Mouse (Mus musculus) layer of hippocampus, adult 2 months (tissue): ENCODE results near the gene Fut2. TPM values are rescaled to one million over a fixed set of nuclear protein-coding genes. Genes with fewer than 3 reads are reported as not detected.

ENCODE experiments used
- DNase-seq, 2 experiments: peaks; one replicate each; pipeline ENCODE4 v3.0.0; 2022; ENCODE audit warnings: low spot score in 2 of 2
- H3K27ac ChIP-seq: fragments of 200-600 bp; 2 replicates; pipeline ENCODE4 v1.8.1; 2022
- H3K4me3 ChIP-seq: fragments of 200-600 bp; 2 replicates; pipeline ENCODE4 v1.8.1; 2022; ENCODE audit warnings: mild to moderate bottlenecking
- CTCF ChIP-seq: fragments of 200-600 bp; conservative IDR thresholded peaks from 2 replicates; pipeline ENCODE4 v1.8.1; 2022; ENCODE audit warnings: antibody characterized with exemption, mild to moderate bottlenecking, moderate library complexity
- total RNA-seq, 2 experiments: library from RNA; stranded (reverse); gene quantifications; 2 replicates each; pipeline ENCODE4 v1.2.3; 2021

Gene Fut2
- total RNA-seq, 2 experiments from 2014 or later: 0.13 to 0.25 TPM

- DNase-seq: peak; percentile 92 to 96
- no peak for TF ChIP-seq CTCF
- Histone ChIP-seq H3K4me3 (peak overlapping the region; percentile 72), H3K27ac (peak overlapping the region; percentile 99)
Observed at GRCm38 (mm10) chr7:45707375-45707967, 41.3 kb upstream of the Fut2 start.

GRCm38 (mm10) chr7:45706721-45707241, 40.6 kb upstream of the Fut2 start:
- Histone ChIP-seq H3K27ac (peak overlapping the region; percentile 99), H3K4me3 (peak overlapping the region; percentile 72)
- peak; percentile 18; the same call in 1 of the 2 replicates for TF ChIP-seq CTCF
- DNase-seq: peak; percentile 76 to 82

GRCm38 (mm10) chr7:45705873-45706281, 39.7 kb upstream of the Fut2 start:
- Histone ChIP-seq H3K4me3 (peak overlapping the region; percentile 72), H3K27ac (peak overlapping the region; percentile 99)
- peak; percentile 83 to 84 for DNase-seq
- TF ChIP-seq CTCF: no peak

GRCm38 (mm10) chr7:45705443-45705864, 39.3 kb upstream of the Fut2 start:
- Histone ChIP-seq H3K4me3 (peak overlapping the region; percentile 72), H3K27ac (peak overlapping the region; percentile 99)
- TF ChIP-seq CTCF: peak; percentile 47
- no peak for DNase-seq

- H3K4me3 ChIP-seq: peak within 1 kb of the TSS; percentile 72
- H3K27ac ChIP-seq: peak within 1 kb of the TSS; percentile 99
- TF ChIP-seq CTCF: no peak
- peak; percentile 99 to 100 for DNase-seq
Observed at GRCm38 (mm10) chr7:45704730-45705442, 38.7 kb upstream of the Fut2 start, which contains the start of gene Dbp. Gene Dbp, plus strand, starts transcription at chr7:45705088.

GRCm38 (mm10) chr7:45704046-45704559, 37.9 kb upstream of the Fut2 start:
- peak overlapping the region; percentile 72 for H3K4me3 ChIP-seq

GRCm38 (mm10) chr7:45703521-45704033, 37.4 kb upstream of the Fut2 start:
- Histone ChIP-seq H3K4me3 (peak overlapping the region; percentile 72), H3K27ac (peak overlapping the region; percentile 99)
- DNase-seq: no peak
- TF ChIP-seq CTCF: no peak

More at GRCm38 (mm10) chr7:45704046-45704559, 37.9 kb upstream of the Fut2 start:
- no peak for TF ChIP-seq CTCF
- peak; percentile 74 to 84 for DNase-seq
- peak overlapping the region; percentile 99 for H3K27ac ChIP-seq

GRCm38 (mm10) chr7:45702809-45703520, 36.8 kb upstream of the Fut2 start:
- Histone ChIP-seq H3K4me3 (peak overlapping the region; percentile 72; the same call in 1 of the 2 replicates), H3K27ac (peak overlapping the region; percentile 99)
- no peak for DNase-seq
- no peak for TF ChIP-seq CTCF

- peak overlapping the region; percentile 99; the same call in 1 of the 2 replicates for H3K27ac ChIP-seq
- no peak for TF ChIP-seq CTCF
- H3K4me3 ChIP-seq: no peak overlapping the region
- no peak for DNase-seq
Observed at GRCm38 (mm10) chr7:45702316-45702715, 36.1 kb upstream of the Fut2 start.

- Histone ChIP-seq H3K4me3 (peak overlapping the region; percentile 57), H3K27ac (peak overlapping the region; percentile 98)
- TF ChIP-seq CTCF: no peak
- no peak for DNase-seq
Observed at GRCm38 (mm10) chr7:45701607-45702006, 35.4 kb upstream of the Fut2 start.

- Histone ChIP-seq H3K4me3 (peak overlapping the region; percentile 57), H3K27ac (peak overlapping the region; percentile 98)
- no peak for DNase-seq
- no peak for TF ChIP-seq CTCF
Observed at GRCm38 (mm10) chr7:45701072-45701471, 34.9 kb upstream of the Fut2 start.

- no peak for TF ChIP-seq CTCF
- H3K4me3 ChIP-seq: peak overlapping the region; percentile 57
- peak; percentile 83 to 87 for DNase-seq
- peak overlapping the region; percentile 98 for H3K27ac ChIP-seq
Observed at GRCm38 (mm10) chr7:45700301-45701015, 34.3 kb upstream of the Fut2 start.
